8 mouse cellular contexts compared by ENCODE assay signal in the genomic region with DNA sequence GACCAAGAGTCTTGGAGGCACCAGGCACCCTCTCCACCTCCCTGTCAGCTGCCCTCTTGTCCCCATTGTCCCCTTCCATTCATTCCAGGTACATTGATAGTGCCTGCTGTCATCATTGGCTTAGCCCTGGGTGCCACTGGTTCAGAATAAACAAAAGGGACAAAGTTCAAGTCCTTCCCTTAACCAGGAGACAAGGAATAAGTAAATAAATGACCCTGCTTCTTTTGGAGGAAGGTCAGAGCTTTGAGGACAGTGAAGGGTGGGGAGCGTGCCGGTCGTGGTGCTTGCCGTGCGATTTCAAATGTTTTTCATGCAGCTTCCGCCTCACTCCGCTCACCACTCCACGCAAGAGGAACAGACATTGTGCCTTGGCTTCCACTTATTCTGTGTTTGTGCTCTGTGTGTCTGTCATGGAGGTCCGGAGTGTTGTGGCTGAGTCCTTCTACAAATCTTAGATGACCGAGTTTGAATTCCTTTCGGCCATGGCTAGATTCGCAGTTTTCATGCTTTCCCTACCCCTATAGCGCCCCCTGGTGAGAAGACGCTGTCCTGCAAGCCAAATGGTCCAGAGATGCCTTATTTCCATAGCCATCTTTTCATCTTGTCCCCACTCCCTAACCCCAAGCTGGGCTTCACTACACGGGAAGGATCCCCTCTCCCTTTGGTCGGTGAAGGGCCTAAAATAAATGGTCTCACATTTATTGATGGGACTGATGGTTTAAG. TPM values are rescaled to one million over a fixed set of nuclear protein-coding genes. Genes with fewer than 3 reads are reported as not detected.
DNase-seq lines count a peak whose midpoint lies in the region; ATAC-seq and TF ChIP-seq lines count a peak whose summit lies in the region.

No protein-coding gene starts in this region.

- H3K4me2 ChIP-seq in embryonic facial prominence, embryonic 14.5 days (ENCODE audit: low read depth, low read length) = peak overlapping the region; percentile 11; the same call in 1 of the 2 replicates
- peak overlapping the region; percentile 44; the same call in 1 of the 2 replicates for H3K4me2 ChIP-seq in heart, embryonic 15.5 days
- H3K4me2 ChIP-seq in lung, embryonic 15.5 days = peak overlapping the region; percentile 28

- no peak for TF ChIP-seq POLR2A in ES-Bruce4 (IDR thresholded peaks at IDR 0.05; ENCODE audit: insufficient read depth, low read length)

- peaks cover 1% of the 10 kb centered on the region for H3K4me1 ChIP-seq in ES-Bruce4 (ENCODE audit: control insufficient read depth, insufficient read depth, low read length)
- peaks cover 7% of the 10 kb centered on the region for H3K4me1 ChIP-seq in embryonic facial prominence, embryonic 14.5 days (ENCODE audit: control insufficient read depth, insufficient read depth, low read length)
- H3K4me1 ChIP-seq in heart, embryonic 15.5 days (replicated peaks) = peaks cover 29% of the 10 kb centered on the region
- peaks cover 12% of the 10 kb centered on the region for H3K4me1 ChIP-seq in lung, embryonic 15.5 days

- DNase-seq in adrenal gland, postnatal 25 days = peak; percentile 85
- peak; percentile 43 for DNase-seq in embryonic facial prominence, embryonic 14.5 days (ENCODE audit: low spot score)
- DNase-seq in layer of hippocampus, adult 18-20 months (ENCODE audit: low spot score in 2 of 2) = peak; percentile 65 to 89
- DNase-seq in right cerebral cortex, postnatal 25 days = peak; percentile 65
- peak; percentile 89 for DNase-seq in urinary bladder, postnatal 25 days (ENCODE audit: low spot score)

- H3K36me3 ChIP-seq in ES-Bruce4 (ENCODE audit: control insufficient read depth, insufficient read depth, low read length, poor library complexity, severe bottlenecking) = 0 out of 2 replicates have a peak, but pooled peaks cover 3% of the 10 kb centered on the region
- no peaks in the 10 kb centered on the region for H3K36me3 ChIP-seq in embryonic facial prominence, embryonic 14.5 days (ENCODE audit: control insufficient read depth, insufficient read depth, low read length)
- no peaks in the 10 kb centered on the region for H3K36me3 ChIP-seq in heart, embryonic 15.5 days
- no peaks in the 10 kb centered on the region for H3K36me3 ChIP-seq in lung, embryonic 15.5 days

- peak; percentile 86 for TF ChIP-seq CTCF in ES-Bruce4 (IDR thresholded peaks at IDR 0.05; ENCODE audit: low read depth, low read length)

- H3K9ac ChIP-seq in ES-Bruce4 (ENCODE audit: low read depth, poor library complexity, severe bottlenecking) = no peak overlapping the region
- no peak overlapping the region for H3K9ac ChIP-seq in embryonic facial prominence, embryonic 14.5 days (ENCODE audit: low read depth, low read length)
- no peak overlapping the region for H3K9ac ChIP-seq in heart, embryonic 15.5 days
- H3K9ac ChIP-seq in lung, embryonic 15.5 days = no peak overlapping the region

- H3K9me3 ChIP-seq in ES-Bruce4 (replicated peaks; ENCODE audit: control insufficient read depth, insufficient read depth, low read length, poor library complexity, severe bottlenecking) = no peaks in the 10 kb centered on the region
- H3K9me3 ChIP-seq in embryonic facial prominence, embryonic 14.5 days (ENCODE audit: control insufficient read depth, low read length) = no peaks in the 10 kb centered on the region
- H3K9me3 ChIP-seq in heart, embryonic 15.5 days (replicated peaks) = no peaks in the 10 kb centered on the region
- no peaks in the 10 kb centered on the region for H3K9me3 ChIP-seq in lung, embryonic 15.5 days

- H3K27ac ChIP-seq in ES-Bruce4 (ENCODE audit: insufficient read depth, low read length) = no peak overlapping the region
- H3K27ac ChIP-seq in embryonic facial prominence, embryonic 14.5 days (replicated peaks; ENCODE audit: low read depth, low read length) = no peak overlapping the region
- H3K27ac ChIP-seq in heart, embryonic 15.5 days = no peak overlapping the region
- H3K27ac ChIP-seq in lung, embryonic 15.5 days = no peak overlapping the region

- ATAC-seq in embryonic facial prominence, embryonic 14.5 days (ENCODE audit: low read depth) = no peak; the same call in 1 of the 2 replicates
- ATAC-seq in heart, embryonic 15.5 days (replicated peaks; ENCODE audit: insufficient number of reproducible peaks, insufficient read depth, low FRiP score, low read depth) = no peak
- ATAC-seq in lung, embryonic 15.5 days (ENCODE audit: borderline replicate concordance, extremely low read depth, low FRiP score, low TSS enrichment) = no peak

- no peaks in the 10 kb centered on the region for H3K27me3 ChIP-seq in ES-Bruce4 (ENCODE audit: control insufficient read depth, insufficient read depth, low read length, poor library complexity, severe bottlenecking)
- H3K27me3 ChIP-seq in embryonic facial prominence, embryonic 14.5 days (replicated peaks; ENCODE audit: control insufficient read depth, insufficient read depth, low read length) = no peaks in the 10 kb centered on the region
- no peaks in the 10 kb centered on the region for H3K27me3 ChIP-seq in heart, embryonic 15.5 days
- H3K27me3 ChIP-seq in lung, embryonic 15.5 days = peaks cover 28% of the 10 kb centered on the region; the same call in 1 of the 2 replicates

- no peak for TF ChIP-seq EP300 in ES-Bruce4 (IDR thresholded peaks at IDR 0.05; ENCODE audit: insufficient read depth, low read depth, low read length)

- 43% methylated on average over 16 of the region's 16 CpGs for WGBS in embryonic facial prominence, embryonic 14.5 days
- WGBS in heart, embryonic 15.5 days = 37% methylated on average over 16 of the region's 16 CpGs
- WGBS in lung, embryonic 15.5 days = 33% methylated on average over 16 of the region's 16 CpGs

- no peak overlapping the region for H3K4me3 ChIP-seq in ES-Bruce4 (ENCODE audit: low read depth, low read length)
- H3K4me3 ChIP-seq in embryonic facial prominence, embryonic 14.5 days (ENCODE audit: low read depth, low read length) = no peak overlapping the region
- no peak overlapping the region for H3K4me3 ChIP-seq in heart, embryonic 15.5 days
- H3K4me3 ChIP-seq in lung, embryonic 15.5 days = no peak overlapping the region

RNA-seq across cellular contexts. Expression of a gene that starts 6.2 kb away (rescaled TPM):
- 8.6 and 9.7 TPM in 2 replicates for polyA plus RNA-seq in ES-Bruce4 (2011; ENCODE audit: insufficient read depth, insufficient read length, low read depth, missing spikeins)
- total RNA-seq in adrenal gland, postnatal 25 days (2021) = 25.7 and 30.4 TPM in 2 replicates
- polyA plus RNA-seq in embryonic facial prominence, embryonic 14.5 days (2014; fragmentation: Nextera tagmentation; extraction: Ambion mirVana) = 26.3 and 27.8 TPM in 2 replicates
- 18.2 and 20.4 TPM in 2 replicates for polyA plus RNA-seq in heart, embryonic 15.5 days (2015; fragmentation: Nextera tagmentation; extraction: Ambion mirVana)
- 10 to 100 TPM; 23.7 to 25.2 TPM for total RNA-seq in layer of hippocampus, adult 18-20 months (2021)
- polyA plus RNA-seq in lung, embryonic 15.5 days (2015; fragmentation: Nextera tagmentation; extraction: Ambion mirVana) = 23.8 and 25.5 TPM in 2 replicates

RNA-seq across cellular contexts. Expression of a gene that starts 46.5 kb away (rescaled TPM):
- 44.1 and 44.8 TPM in 2 replicates for polyA plus RNA-seq in ES-Bruce4 (2011; ENCODE audit: insufficient read depth, insufficient read length, low read depth, missing spikeins)
- 63.3 and 73.0 TPM in 2 replicates for total RNA-seq in adrenal gland, postnatal 25 days (2021)
- polyA plus RNA-seq in embryonic facial prominence, embryonic 14.5 days (2014; fragmentation: Nextera tagmentation; extraction: Ambion mirVana) = 20.7 and 21.5 TPM in 2 replicates
- 23.2 and 23.7 TPM in 2 replicates for polyA plus RNA-seq in heart, embryonic 15.5 days (2015; fragmentation: Nextera tagmentation; extraction: Ambion mirVana)
- 10 to 100 TPM; 89.0 to 98.6 TPM for total RNA-seq in layer of hippocampus, adult 18-20 months (2021)
- polyA plus RNA-seq in lung, embryonic 15.5 days (2015; fragmentation: Nextera tagmentation; extraction: Ambion mirVana) = 15.5 and 16.7 TPM in 2 replicates

RNA-seq across cellular contexts. Expression of a gene that starts 54.3 kb away (rescaled TPM):
- polyA plus RNA-seq in ES-Bruce4 (2011; ENCODE audit: insufficient read depth, insufficient read length, low read depth, missing spikeins) = 312 and 320 TPM in 2 replicates
- 603 and 658 TPM in 2 replicates for total RNA-seq in adrenal gland, postnatal 25 days (2021)
- 582 TPM in 2 replicates for polyA plus RNA-seq in embryonic facial prominence, embryonic 14.5 days (2014; fragmentation: Nextera tagmentation; extraction: Ambion mirVana)
- polyA plus RNA-seq in heart, embryonic 15.5 days (2015; fragmentation: Nextera tagmentation; extraction: Ambion mirVana) = 329 and 331 TPM in 2 replicates
- total RNA-seq in layer of hippocampus, adult 18-20 months (2021) = 100 to 1,000 TPM; 581 to 596 TPM
- polyA plus RNA-seq in lung, embryonic 15.5 days (2015; fragmentation: Nextera tagmentation; extraction: Ambion mirVana) = 476 and 499 TPM in 2 replicates
